Mouse (Mus musculus) left cerebral cortex, postnatal 10 days (tissue): Measurements from ENCODE around the gene Celsr2. TPM values are rescaled to one million over a fixed set of nuclear protein-coding genes. Genes with fewer than 3 reads are reported as not detected.

Source experiments
- DNase-seq, 2 experiments: peaks; one replicate each; pipeline ENCODE4 v3.0.0; 2021 to 2022; ENCODE audit warnings: low spot score in 2 of 2, mixed read lengths in 1 of 2; ENCODE audit errors: extremely low spot score in 1 of 2
- intact Hi-C: fragments of 180-260 bp; cut with DNase I; formaldehyde crosslinking; loops from one replicate; pipeline ENCODE4 v1.15.1; 2025
- total RNA-seq, 2 experiments: library from RNA; stranded (reverse); gene quantifications; 2 replicates each; pipeline ENCODE4 v1.2.3; 2021

The Celsr2 gene
- total RNA-seq, 2 experiments from 2014 or later: 168 to 169 TPM

DNA sequence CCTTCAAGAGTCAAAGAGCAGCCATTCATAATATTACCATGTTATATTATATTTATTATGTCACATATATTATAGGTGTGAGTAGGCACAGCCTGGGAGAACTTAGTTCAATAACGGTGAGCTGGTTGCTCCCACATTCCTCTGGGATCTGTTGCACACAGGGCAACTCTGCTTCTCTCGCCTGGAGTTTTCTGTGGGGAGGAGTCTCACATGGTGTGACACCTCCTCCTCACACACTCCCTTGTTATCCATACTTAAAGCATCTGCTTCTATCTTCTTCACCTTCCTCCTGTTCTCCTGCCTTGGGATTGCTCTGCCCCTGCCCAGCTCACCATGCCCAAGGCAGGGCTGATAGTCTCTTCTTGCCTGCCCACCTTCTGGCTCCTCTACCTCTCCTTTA, 74.3 kb downstream of the Celsr2 start:
- intact Hi-C loops: no loop called here
- DNase-seq: no peak

Other genes with a start within 250 kb of the Celsr2 start
- 10 to 100 TPM; 36.4 to 38.5 TPM for gene Amigo1, start 229.2 kb downstream of the Celsr2 start, total RNA-seq
- gene Cyb561d1, start 214.3 kb downstream of the Celsr2 start, total RNA-seq: 10 to 100 TPM; 11.0 to 12.7 TPM
- 10 to 100 TPM; 22.2 to 24.8 TPM for gene Atxn7l2, start 204.6 kb downstream of the Celsr2 start, total RNA-seq
- gene Sypl2, start 188.9 kb downstream of the Celsr2 start, total RNA-seq: 1 to 10 TPM; 1.1 to 1.3 TPM
- 10 to 100 TPM; 91.4 to 92.5 TPM for gene Psma5, start 158.6 kb downstream of the Celsr2 start, total RNA-seq
- gene Sort1, start 131.5 kb downstream of the Celsr2 start, total RNA-seq: 100 to 1,000 TPM; 176 to 177 TPM
- not detected for gene Mybphl, start 50.6 kb downstream of the Celsr2 start, total RNA-seq
- gene Psrc1, start 31.7 kb downstream of the Celsr2 start, total RNA-seq: 1 to 10 TPM; 6.9 to 10.0 TPM
- gene Sars, start 29.7 kb upstream of the Celsr2 start, total RNA-seq: 100 to 1,000 TPM; 212 to 216 TPM
- 1 to 10 TPM; 2.3 to 2.9 TPM for gene 1700013F07Rik, start 118.6 kb upstream of the Celsr2 start, total RNA-seq
- gene 5330417C22Rik, start 121.0 kb upstream of the Celsr2 start, total RNA-seq: 10 to 100 TPM; 19.9 to 22.2 TPM
- 10 to 100 TPM; 40.3 to 41.0 TPM for gene Tmem167b, start 146.9 kb upstream of the Celsr2 start, total RNA-seq
- 10 to 100 TPM; 25.2 to 26.6 TPM for gene Taf13, start 156.1 kb upstream of the Celsr2 start, total RNA-seq
- 100 to 1,000 TPM; 150 to 164 TPM for gene Wdr47, start 175.7 kb upstream of the Celsr2 start, total RNA-seq
- 10 to 100 TPM; 23.5 to 28.2 TPM for gene Clcc1, start 238.4 kb upstream of the Celsr2 start, total RNA-seq